Mouse (Mus musculus) small intestine, adult 2 months (tissue): ENCODE results near the gene Neurl2. TPM values are rescaled to one million over a fixed set of nuclear protein-coding genes. Genes with fewer than 3 reads are reported as not detected.
A peak's percentile ranks its signal among the peaks of the same experiment; 100 is the strongest.
"Not testable (repeated sequence)": the region's sequence is repeated elsewhere in the genome, so short reads cannot be mapped to it uniquely, and the experiment has no call there.

ENCODE experiments used
- H3K27ac ChIP-seq: fragments of 200-500 bp; 2 replicates; pipeline ENCODE4 v1.5.1; 2012; ENCODE audit warnings: low read depth, low read length, control low read depth, inconsistent platforms; ENCODE audit not compliant: insufficient read depth
- H3K27me3 ChIP-seq: fragments of 200-500 bp; 2 replicates; pipeline ENCODE4 v1.6.1; 2012; ENCODE audit warnings: mild to moderate bottlenecking, moderate library complexity, low read length, inconsistent platforms; ENCODE audit not compliant: control insufficient read depth, insufficient read depth
- H3K36me3 ChIP-seq: fragments of 200-500 bp; 2 replicates; pipeline ENCODE4 v1.6.1; 2012; ENCODE audit warnings: mild to moderate bottlenecking, low read length, control low read depth, inconsistent platforms; ENCODE audit not compliant: control insufficient read depth, insufficient read depth
- H3K4me1 ChIP-seq: fragments of 200-500 bp; 2 replicates; pipeline ENCODE4 v1.6.1; 2012; ENCODE audit warnings: low read length, inconsistent platforms, mixed read lengths; ENCODE audit not compliant: control insufficient read depth, insufficient read depth, insufficient read length
- H3K4me3 ChIP-seq: fragments of 200-500 bp; 2 replicates; pipeline ENCODE4 v1.5.1; 2012; ENCODE audit warnings: low read depth, mild to moderate bottlenecking, control low read depth, inconsistent platforms, low read length, moderate library complexity
- CTCF ChIP-seq: fragments of 200-500 bp; IDR thresholded peaks from 2 replicates; pipeline ENCODE4 v1.5.1; 2012; ENCODE audit warnings: low read depth, mild to moderate bottlenecking, control low read depth, inconsistent platforms, low read length, moderate library complexity, mixed read lengths; ENCODE audit not compliant: insufficient replicate concordance, insufficient read length; ENCODE audit errors: extremely low read depth
- POLR2A ChIP-seq: fragments of 200-500 bp; IDR thresholded peaks from 2 replicates; pipeline ENCODE4 v1.6.1; 2012; ENCODE audit warnings: low read depth, mild to moderate bottlenecking, control low read depth, inconsistent platforms, low read length, moderate library complexity
- WGBS: fragments of 180-500 bp; shearing (Covaris S2); methylation state at CpG from one replicate; pipeline ENCODE4 v1.1.7; 2018; 5-methylcytosine and 5-hydroxymethylcytosine counted together
- polyA plus RNA-seq: library from polyadenylated mRNA; depleted of rRNA; stranded (reverse); fragments of >200 nt; gene quantifications from 2 replicates; pipeline ENCODE4 v1.2.3, GENCODE M21; 2012

The Neurl2 gene
- polyA plus RNA-seq, 1 experiment: 3.1 TPM

DNA sequence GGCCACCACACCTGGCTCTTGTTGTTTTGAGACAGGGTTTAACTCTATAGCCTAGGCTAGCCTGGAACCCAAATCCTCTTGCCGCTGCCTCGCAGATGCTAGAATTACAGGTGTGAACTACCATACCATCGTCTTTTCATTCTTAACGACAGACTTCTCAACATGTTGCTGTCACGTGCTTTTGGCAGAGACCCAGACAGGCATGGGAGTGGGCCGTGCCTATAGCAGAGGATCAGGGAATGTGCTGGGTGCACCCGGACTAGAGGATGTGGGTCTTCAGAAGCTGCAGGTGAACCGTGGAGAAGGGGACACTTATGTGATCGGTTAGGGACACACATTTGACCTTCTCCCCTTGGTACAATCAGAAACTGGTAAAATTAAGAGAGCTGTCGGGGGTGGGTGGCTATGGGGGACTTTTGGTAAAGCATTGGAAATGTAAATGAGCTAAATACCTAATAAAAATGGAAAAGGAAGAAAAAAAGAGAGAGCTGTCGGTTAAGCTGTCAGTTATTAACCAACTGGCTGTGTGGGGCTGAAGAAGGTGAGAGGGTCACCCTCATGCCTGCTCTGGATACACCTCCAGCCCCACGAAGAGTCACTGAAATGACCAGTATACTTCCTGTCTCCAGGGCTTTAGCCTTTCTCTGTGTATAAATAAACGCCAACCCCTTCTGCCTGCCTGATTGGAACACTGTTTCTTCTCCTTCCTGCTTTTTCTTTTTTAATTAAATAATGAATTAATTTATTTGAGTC lies 32.8 kb downstream of the Neurl2 start:
- Histone ChIP-seq H3K4me1 (peaks cover 8% of the 10 kb centered on the region; the same call in 1 of the 2 replicates), H3K36me3 (peaks cover 44% of the 10 kb centered on the region), H3K27me3 (no peaks in the 10 kb centered on the region), H3K4me3 (no peak overlapping the region), H3K27ac (no peak overlapping the region)
- WGBS: 89% methylated on average over 13 of the region's 13 CpGs
- TF ChIP-seq POLR2A: no peak
- TF ChIP-seq CTCF: no peak

DNA sequence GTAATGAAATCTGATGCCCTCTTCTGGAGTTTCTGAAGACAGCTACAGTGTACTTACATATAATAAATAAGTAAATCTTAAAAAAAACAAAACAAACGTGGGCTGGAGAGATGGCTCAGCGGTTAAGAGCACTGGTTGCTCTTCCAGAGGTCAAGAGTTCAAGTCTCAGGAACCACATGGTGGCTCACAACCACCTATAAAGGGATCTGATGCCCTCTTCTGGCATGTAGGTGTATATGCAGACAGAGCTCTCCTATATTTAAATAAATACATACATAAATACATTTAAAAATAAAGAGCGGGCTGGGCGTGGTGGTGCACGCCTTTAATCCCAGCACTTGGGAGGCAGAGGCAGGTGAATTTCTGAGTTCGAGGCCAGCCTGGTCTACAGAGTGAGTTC lies 34.7 kb downstream of the Neurl2 start:
- not testable (repeated sequence) for H3K27ac ChIP-seq, H3K4me3 ChIP-seq, H3K27me3 ChIP-seq, H3K4me1 ChIP-seq
- 68% methylated on average over 6 of the region's 6 CpGs for WGBS
- H3K36me3 ChIP-seq: peaks cover 57% of the 10 kb centered on the region

DNA sequence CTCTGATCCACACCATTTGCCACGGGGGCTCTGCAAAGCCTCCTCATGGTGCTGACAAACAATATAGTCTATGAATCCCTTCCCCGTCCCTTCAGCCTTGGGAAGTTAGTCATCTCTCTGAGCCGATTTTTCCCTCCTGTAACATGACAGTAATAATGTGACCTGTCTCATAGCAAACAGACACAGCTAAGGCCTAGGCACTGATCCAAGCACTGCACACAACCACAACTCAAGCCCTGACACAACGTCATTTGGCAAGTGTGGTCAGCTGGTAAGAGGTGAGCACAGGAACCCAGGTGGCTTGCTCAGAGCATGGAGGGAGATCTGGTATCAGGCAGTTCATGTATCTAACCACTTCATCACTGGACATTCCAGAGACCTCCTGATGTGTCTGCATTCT lies 37.4 kb downstream of the Neurl2 start:
- Histone ChIP-seq H3K27ac (no peak overlapping the region), H3K27me3 (no peaks in the 10 kb centered on the region), H3K4me3 (no peak overlapping the region), H3K4me1 (no peaks in the 10 kb centered on the region), H3K36me3 (peaks cover 67% of the 10 kb centered on the region)
- WGBS: 81% methylated on average over 4 of the region's 4 CpGs
- TF ChIP-seq POLR2A: no peak
- no peak for TF ChIP-seq CTCF

DNA sequence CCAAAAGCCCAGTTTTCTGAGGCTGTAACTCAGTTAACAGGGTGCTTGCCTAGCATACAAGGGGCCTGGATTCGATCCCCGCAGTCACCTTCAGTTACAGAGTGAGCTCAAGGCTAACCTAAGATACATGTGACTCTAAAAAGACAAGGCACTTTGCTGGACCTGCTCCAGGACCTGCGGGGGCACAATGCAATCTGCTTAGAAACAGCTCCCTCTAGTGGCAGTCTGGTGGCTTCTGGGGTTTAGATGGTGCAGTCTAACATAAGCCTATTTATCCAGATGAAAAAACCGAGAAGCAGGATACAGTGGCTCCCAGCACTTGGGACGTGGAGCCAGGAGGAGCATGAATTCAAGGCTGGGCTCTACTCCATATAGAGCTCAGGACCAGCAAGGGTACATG lies 39.0 kb downstream of the Neurl2 start:
- TF ChIP-seq CTCF (peak; percentile 95; the same call in 1 of the 2 replicates), POLR2A (no peak)
- Histone ChIP-seq H3K27ac (no peak overlapping the region), H3K27me3 (no peaks in the 10 kb centered on the region), H3K4me1 (no peaks in the 10 kb centered on the region), H3K36me3 (peaks cover 60% of the 10 kb centered on the region), H3K4me3 (no peak overlapping the region)
- WGBS: 19% methylated on average over 5 of the region's 5 CpGs

DNA sequence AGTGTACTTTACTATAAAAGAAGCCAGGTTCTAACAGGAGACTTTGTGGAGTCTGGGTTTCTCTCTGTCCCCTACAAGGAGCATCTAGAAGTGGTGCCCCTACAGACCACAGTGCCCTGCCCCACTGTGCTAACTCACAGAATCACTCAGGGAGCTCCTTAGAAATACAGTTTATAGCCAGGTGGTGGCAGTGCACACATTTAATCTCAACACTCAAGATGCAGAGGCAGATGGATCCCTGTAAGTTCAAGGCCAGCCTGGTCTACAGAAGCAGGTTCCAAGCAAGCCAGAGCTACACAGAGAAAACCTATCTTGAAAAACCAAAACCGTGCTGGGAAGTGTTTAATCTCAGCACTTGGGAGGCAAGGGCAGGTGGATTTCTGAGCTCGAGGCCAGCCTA lies 39.5 kb downstream of the Neurl2 start:
- H3K27me3 ChIP-seq: no peaks in the 10 kb centered on the region
- 93% methylated on average over 2 of the region's 2 CpGs for WGBS
- H3K27ac ChIP-seq: no peak overlapping the region
- peaks cover 62% of the 10 kb centered on the region for H3K36me3 ChIP-seq
- H3K4me3 ChIP-seq: no peak overlapping the region
- TF ChIP-seq CTCF (no peak), POLR2A (no peak)
- H3K4me1 ChIP-seq: no peaks in the 10 kb centered on the region

DNA sequence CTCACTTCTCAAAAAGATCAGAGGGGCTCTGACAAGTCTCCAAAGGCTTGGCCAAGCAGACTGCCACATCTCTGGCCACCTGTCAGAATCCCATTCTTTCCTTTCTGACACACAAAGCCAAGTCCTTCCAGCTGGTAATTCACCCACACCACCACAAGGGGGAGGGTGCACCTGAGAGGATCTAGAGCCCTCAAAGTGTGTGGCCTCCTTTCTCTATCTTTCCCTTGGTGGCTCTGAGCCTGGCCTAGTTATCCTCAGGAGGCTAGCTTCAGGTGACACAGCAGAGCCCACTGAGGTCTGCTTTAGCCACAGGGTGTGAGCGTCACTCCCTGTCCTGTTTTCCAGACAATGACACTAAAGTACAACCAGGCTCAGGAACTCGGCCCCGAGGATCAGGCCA lies 40.0 kb downstream of the Neurl2 start:
- no peak overlapping the region for H3K4me3 ChIP-seq
- WGBS: 74% methylated on average over 3 of the region's 3 CpGs
- no peak overlapping the region for H3K27ac ChIP-seq
- H3K4me1 ChIP-seq: no peaks in the 10 kb centered on the region
- no peak for TF ChIP-seq POLR2A
- peak; percentile 66; the same call in 1 of the 2 replicates for TF ChIP-seq CTCF
- H3K36me3 ChIP-seq: peaks cover 61% of the 10 kb centered on the region
- no peaks in the 10 kb centered on the region for H3K27me3 ChIP-seq

DNA sequence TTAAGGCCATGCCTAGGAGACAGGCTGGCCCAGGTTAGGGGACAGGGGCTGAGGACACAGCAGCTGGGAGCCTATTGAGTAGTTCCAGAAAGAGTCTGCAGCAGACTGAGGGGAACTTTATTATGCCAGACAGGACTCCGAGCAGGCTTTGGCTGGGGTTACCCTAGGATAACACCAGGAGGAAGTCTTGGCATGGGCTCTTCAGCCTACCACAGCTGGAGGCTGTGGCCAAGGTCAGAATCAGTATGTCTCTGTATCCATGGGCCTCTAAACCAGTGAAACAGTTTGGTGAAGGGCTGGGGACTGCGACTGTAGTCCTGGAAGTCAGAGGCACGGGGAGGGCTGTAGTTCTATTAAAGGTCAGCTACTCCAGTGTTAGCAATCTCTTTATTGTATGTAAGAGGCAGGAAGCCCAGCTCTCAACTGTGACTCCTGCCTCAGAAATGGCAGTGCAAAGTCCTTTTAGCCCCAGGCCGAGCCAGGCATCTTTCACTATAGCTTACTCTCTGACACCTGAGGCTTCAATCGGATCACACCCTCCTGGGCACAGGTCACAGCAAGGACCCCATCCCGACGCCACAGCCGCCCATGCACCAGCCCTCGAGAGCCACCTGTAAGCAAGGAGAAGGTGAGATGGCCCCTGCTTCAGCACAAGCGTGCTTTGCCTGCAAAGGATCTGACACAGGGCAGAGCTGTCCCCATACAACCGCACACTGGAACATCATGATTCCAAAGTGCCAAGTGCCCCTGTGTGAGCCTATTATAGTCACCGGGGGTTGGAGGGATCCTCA lies 40.7 kb downstream of the Neurl2 start:
- 87% methylated on average over 12 of the region's 12 CpGs for WGBS
- Histone ChIP-seq H3K4me1 (no peaks in the 10 kb centered on the region), H3K36me3 (peaks cover 57% of the 10 kb centered on the region), H3K27ac (no peak overlapping the region), H3K27me3 (no peaks in the 10 kb centered on the region), H3K4me3 (no peak overlapping the region)
- peak; percentile 5; the same call in 1 of the 2 replicates for TF ChIP-seq CTCF
- no peak for TF ChIP-seq POLR2A
